Mouse (Mus musculus): ENCODE results near the gene Sh3bp2. TPM values are rescaled to one million over a fixed set of nuclear protein-coding genes. Genes with fewer than 3 reads are reported as not detected.

The Sh3bp2 gene
- polyA plus RNA-seq, 1 experiment = 8.6 TPM

GRCm38 (mm10) chr5:34514218-34514566 is 11.4 kb upstream of the Sh3bp2 start:
- Histone ChIP-seq H3K4me1 (ENCODE audit: control insufficient read depth, insufficient read depth, low read length) (no peaks in the 10 kb centered on the region; the same call in 1 of the 2 replicates), H3K27ac (ENCODE audit: insufficient read depth, low read depth, low read length) (no peak overlapping the region), H3K27me3 (replicated peaks; ENCODE audit: control insufficient read depth, insufficient read depth, low read length) (no peaks in the 10 kb centered on the region), H3K4me3 (ENCODE audit: insufficient read depth, low read depth, low read length) (peak overlapping the region; percentile 55), H3K36me3 (ENCODE audit: control insufficient read depth, insufficient read depth, low read length) (no peaks in the 10 kb centered on the region)
- WGBS = 7% methylated on average over 7 of the region's 7 CpGs
- DNase-seq = no peak
- TF ChIP-seq CTCF (conservative IDR thresholded peaks at IDR 0.05; ENCODE audit: insufficient read depth, insufficient read length, low read depth, low read length) = no peak
- no peak for TF ChIP-seq POLR2A (IDR thresholded peaks at IDR 0.05; ENCODE audit: low read depth, low read length)

- Histone ChIP-seq H3K4me1 (ENCODE audit: control insufficient read depth, insufficient read depth, low read length) (no peaks in the 10 kb centered on the region; the same call in 1 of the 2 replicates), H3K27ac (ENCODE audit: insufficient read depth, low read depth, low read length) (no peak overlapping the region), H3K4me3 (ENCODE audit: insufficient read depth, low read depth, low read length) (no peak overlapping the region), H3K36me3 (ENCODE audit: control insufficient read depth, insufficient read depth, low read length) (no peaks in the 10 kb centered on the region), H3K27me3 (replicated peaks; ENCODE audit: control insufficient read depth, insufficient read depth, low read length) (no peaks in the 10 kb centered on the region)
- no peak for DNase-seq
- TF ChIP-seq CTCF (conservative IDR thresholded peaks at IDR 0.05; ENCODE audit: insufficient read depth, insufficient read length, low read depth, low read length) (no peak), POLR2A (IDR thresholded peaks at IDR 0.05; ENCODE audit: low read depth, low read length) (no peak)
Measured at GRCm38 (mm10) chr5:34515096-34515495, 10.5 kb upstream of the Sh3bp2 start.

GRCm38 (mm10) chr5:34517913-34518312 is 7.7 kb upstream of the Sh3bp2 start:
- H3K4me3 ChIP-seq (ENCODE audit: insufficient read depth, low read depth, low read length) = no peak overlapping the region
- peak; percentile 86 for DNase-seq
- H3K27me3 ChIP-seq (replicated peaks; ENCODE audit: control insufficient read depth, insufficient read depth, low read length) = no peaks in the 10 kb centered on the region
- 20% methylated on average over 3 of the region's 3 CpGs for WGBS
- H3K4me1 ChIP-seq (ENCODE audit: control insufficient read depth, insufficient read depth, low read length) = no peaks in the 10 kb centered on the region; the same call in 1 of the 2 replicates
- no peak overlapping the region for H3K27ac ChIP-seq (ENCODE audit: insufficient read depth, low read depth, low read length)
- no peak for TF ChIP-seq POLR2A (IDR thresholded peaks at IDR 0.05; ENCODE audit: low read depth, low read length)
- TF ChIP-seq CTCF (conservative IDR thresholded peaks at IDR 0.05; ENCODE audit: insufficient read depth, insufficient read length, low read depth, low read length) = peak; percentile 94
- H3K36me3 ChIP-seq (ENCODE audit: control insufficient read depth, insufficient read depth, low read length) = no peaks in the 10 kb centered on the region

GRCm38 (mm10) chr5:34519389-34519910 is 6.2 kb upstream of the Sh3bp2 start:
- DNase-seq = no peak
- Histone ChIP-seq H3K36me3 (ENCODE audit: control insufficient read depth, insufficient read depth, low read length) (no peaks in the 10 kb centered on the region), H3K27ac (ENCODE audit: insufficient read depth, low read depth, low read length) (no peak overlapping the region), H3K27me3 (replicated peaks; ENCODE audit: control insufficient read depth, insufficient read depth, low read length) (no peaks in the 10 kb centered on the region), H3K4me1 (ENCODE audit: control insufficient read depth, insufficient read depth, low read length) (no peaks in the 10 kb centered on the region; the same call in 1 of the 2 replicates), H3K4me3 (ENCODE audit: insufficient read depth, low read depth, low read length) (no peak overlapping the region)
- 87% methylated on average over 9 of the region's 9 CpGs for WGBS
- TF ChIP-seq POLR2A (IDR thresholded peaks at IDR 0.05; ENCODE audit: low read depth, low read length) (no peak), CTCF (conservative IDR thresholded peaks at IDR 0.05; ENCODE audit: insufficient read depth, insufficient read length, low read depth, low read length) (no peak)

GRCm38 (mm10) chr5:34520458-34521209 is 5.0 kb upstream of the Sh3bp2 start:
- H3K27ac ChIP-seq (ENCODE audit: insufficient read depth, low read depth, low read length) = no peak overlapping the region
- peak; percentile 22 for DNase-seq
- no peaks in the 10 kb centered on the region for H3K4me1 ChIP-seq (ENCODE audit: control insufficient read depth, insufficient read depth, low read length)
- H3K4me3 ChIP-seq (ENCODE audit: insufficient read depth, low read depth, low read length) = no peak overlapping the region
- 65% methylated on average over 11 of the region's 11 CpGs for WGBS
- H3K36me3 ChIP-seq (ENCODE audit: control insufficient read depth, insufficient read depth, low read length) = no peaks in the 10 kb centered on the region
- TF ChIP-seq CTCF (conservative IDR thresholded peaks at IDR 0.05; ENCODE audit: insufficient read depth, insufficient read length, low read depth, low read length) (no peak), POLR2A (IDR thresholded peaks at IDR 0.05; ENCODE audit: low read depth, low read length) (no peak)
- H3K27me3 ChIP-seq (replicated peaks; ENCODE audit: control insufficient read depth, insufficient read depth, low read length) = no peaks in the 10 kb centered on the region

GRCm38 (mm10) chr5:34521337-34521736 is 4.3 kb upstream of the Sh3bp2 start:
- Histone ChIP-seq H3K4me3 (ENCODE audit: insufficient read depth, low read depth, low read length) (no peak overlapping the region), H3K27me3 (replicated peaks; ENCODE audit: control insufficient read depth, insufficient read depth, low read length) (no peaks in the 10 kb centered on the region), H3K27ac (ENCODE audit: insufficient read depth, low read depth, low read length) (no peak overlapping the region), H3K36me3 (ENCODE audit: control insufficient read depth, insufficient read depth, low read length) (no peaks in the 10 kb centered on the region), H3K4me1 (ENCODE audit: control insufficient read depth, insufficient read depth, low read length) (no peaks in the 10 kb centered on the region; the same call in 1 of the 2 replicates)
- WGBS = 84% methylated on average over 3 of the region's 3 CpGs
- no peak for DNase-seq
- no peak for TF ChIP-seq POLR2A (IDR thresholded peaks at IDR 0.05; ENCODE audit: low read depth, low read length)
- TF ChIP-seq CTCF (conservative IDR thresholded peaks at IDR 0.05; ENCODE audit: insufficient read depth, insufficient read length, low read depth, low read length) = no peak

GRCm38 (mm10) chr5:34523958-34524485 is 1.6 kb upstream of the Sh3bp2 start:
- Histone ChIP-seq H3K27me3 (replicated peaks; ENCODE audit: control insufficient read depth, insufficient read depth, low read length) (no peaks in the 10 kb centered on the region), H3K4me1 (ENCODE audit: control insufficient read depth, insufficient read depth, low read length) (peaks cover 8% of the 10 kb centered on the region), H3K27ac (ENCODE audit: insufficient read depth, low read depth, low read length) (no peak overlapping the region), H3K4me3 (ENCODE audit: insufficient read depth, low read depth, low read length) (no peak overlapping the region), H3K36me3 (ENCODE audit: control insufficient read depth, insufficient read depth, low read length) (no peaks in the 10 kb centered on the region)
- DNase-seq = no peak
- WGBS = 78% methylated on average over 4 of the region's 4 CpGs
- TF ChIP-seq CTCF (conservative IDR thresholded peaks at IDR 0.05; ENCODE audit: insufficient read depth, insufficient read length, low read depth, low read length) (peak; percentile 37), POLR2A (IDR thresholded peaks at IDR 0.05; ENCODE audit: low read depth, low read length) (no peak)
